Comparison of ENCODE assay signal across 8 mouse cellular contexts in the genomic region with DNA sequence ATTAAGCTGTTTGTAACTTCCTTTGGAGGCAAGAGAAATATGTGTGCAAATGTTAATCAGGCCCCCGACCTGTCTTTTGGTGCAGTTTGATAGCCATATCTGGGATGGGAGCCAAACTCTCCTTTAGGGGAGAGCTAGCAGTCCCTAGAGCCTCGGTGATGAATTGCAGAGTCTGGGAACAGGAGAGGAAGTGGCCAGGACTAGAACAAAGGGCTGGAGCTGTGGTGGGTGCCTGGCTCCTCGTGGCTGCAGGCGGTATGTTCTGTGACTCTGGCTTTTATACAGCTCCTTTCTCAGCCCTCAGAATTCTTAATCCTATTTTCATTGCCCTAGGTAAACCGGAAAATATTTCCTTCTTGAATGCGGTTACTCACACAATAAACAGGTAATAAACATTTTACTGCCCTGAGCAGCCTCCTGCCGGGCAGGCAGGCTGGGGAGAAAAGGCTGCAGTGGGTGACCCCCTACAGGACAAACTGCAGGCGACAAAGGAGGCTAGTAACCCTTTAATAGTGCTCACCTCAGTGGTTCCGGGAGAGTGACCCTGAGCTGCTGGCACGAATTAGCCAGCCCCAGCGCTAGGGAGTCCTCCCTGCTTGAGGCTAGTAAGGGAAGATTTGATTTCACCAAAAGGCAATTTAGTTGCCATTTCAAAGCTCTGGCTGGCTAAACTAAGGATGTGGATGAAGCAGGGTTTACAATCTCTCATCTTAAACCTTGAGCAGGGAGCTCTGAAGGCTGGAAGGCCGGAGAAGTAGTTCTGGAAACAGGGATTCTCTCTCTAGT.
DNase-seq lines count a peak whose midpoint lies in the region; ATAC-seq and TF ChIP-seq lines count a peak whose summit lies in the region.

No protein-coding gene starts in this region.

- no peaks in the 10 kb centered on the region for H3K27me3 ChIP-seq in forebrain, postnatal 0 days (ENCODE audit: insufficient read depth, low read length)
- H3K27me3 ChIP-seq in kidney, postnatal 0 days (ENCODE audit: insufficient read depth, low read length) = no peaks in the 10 kb centered on the region
- no peaks in the 10 kb centered on the region for H3K27me3 ChIP-seq in midbrain, embryonic 11.5 days (ENCODE audit: control insufficient read depth, insufficient read depth, low read length)

- 11% methylated on average over 12 of the region's 12 CpGs for WGBS in forebrain, postnatal 0 days
- WGBS in kidney, postnatal 0 days = 8% methylated on average over 12 of the region's 12 CpGs
- WGBS in midbrain, embryonic 11.5 days = 4% methylated on average over 12 of the region's 12 CpGs

- H3K36me3 ChIP-seq in forebrain, postnatal 0 days (ENCODE audit: insufficient read depth) = no peaks in the 10 kb centered on the region
- H3K36me3 ChIP-seq in kidney, postnatal 0 days (ENCODE audit: insufficient read depth, low read length) = no peaks in the 10 kb centered on the region
- no peaks in the 10 kb centered on the region for H3K36me3 ChIP-seq in midbrain, embryonic 11.5 days (ENCODE audit: control insufficient read depth, insufficient read depth, low read length)

- peak; percentile 47 for TF ChIP-seq CTCF in forebrain, postnatal 0 days (IDR thresholded peaks at IDR 0.05; ENCODE audit: low read depth)
- peak; percentile 55 for TF ChIP-seq CTCF in kidney, postnatal 0 days (IDR thresholded peaks at IDR 0.05; ENCODE audit: low read depth)

- peak; percentile 22 for DNase-seq in adrenal gland, adult 2 months
- DNase-seq in adrenal gland, adult 8-10 months = no peak
- DNase-seq in Muller cell, postnatal 12 days (ENCODE audit: inconsistent ontology term) = peak; percentile 44
- peak; percentile 68 for DNase-seq in forebrain, postnatal 0 days
- peak; percentile 93 for DNase-seq in kidney, postnatal 0 days (ENCODE audit: low spot score)
- peak; percentile 93 for DNase-seq in midbrain, embryonic 11.5 days (ENCODE audit: low spot score, missing footprints)
- DNase-seq in frontal cortex, postnatal 25 days (ENCODE audit: low spot score in 2 of 2) = no peak
- no peak for DNase-seq in layer of hippocampus, postnatal 14 days (ENCODE audit: low spot score in 2 of 2)

- H3K9ac ChIP-seq in forebrain, postnatal 0 days = peak overlapping the region; percentile 37
- H3K9ac ChIP-seq in kidney, postnatal 0 days (ENCODE audit: low read depth, low read length) = 0 out of 2 replicates have a peak overlapping the region, but pooled peaks have one; percentile 14
- peak overlapping the region; percentile 46 for H3K9ac ChIP-seq in midbrain, embryonic 11.5 days (ENCODE audit: low read length)

- 0 out of 2 replicates have a peak overlapping the region, but pooled peaks have one; percentile 13 for H3K4me2 ChIP-seq in forebrain, postnatal 0 days (ENCODE audit: low read depth)
- H3K4me2 ChIP-seq in kidney, postnatal 0 days (ENCODE audit: low read length) = peak overlapping the region; percentile 23; the same call in 1 of the 2 replicates
- peak overlapping the region; percentile 8; the same call in 1 of the 2 replicates for H3K4me2 ChIP-seq in midbrain, embryonic 11.5 days

- H3K9me3 ChIP-seq in forebrain, postnatal 0 days (ENCODE audit: low read length) = no peaks in the 10 kb centered on the region
- no peaks in the 10 kb centered on the region for H3K9me3 ChIP-seq in kidney, postnatal 0 days (replicated peaks; ENCODE audit: low read length)
- no peaks in the 10 kb centered on the region for H3K9me3 ChIP-seq in midbrain, embryonic 11.5 days (ENCODE audit: control insufficient read depth, low read length)

- peaks cover 9% of the 10 kb centered on the region for H3K4me1 ChIP-seq in forebrain, postnatal 0 days (ENCODE audit: insufficient read depth)
- H3K4me1 ChIP-seq in kidney, postnatal 0 days (replicated peaks; ENCODE audit: insufficient read depth, low read length) = peaks cover 20% of the 10 kb centered on the region
- peaks cover 11% of the 10 kb centered on the region for H3K4me1 ChIP-seq in midbrain, embryonic 11.5 days (ENCODE audit: control insufficient read depth, insufficient read depth, low read length)

- ATAC-seq in forebrain, postnatal 0 days = peak; percentile 94
- ATAC-seq in kidney, postnatal 0 days (replicated peaks; ENCODE audit: low FRiP score, low read depth) = peak; percentile 84
- ATAC-seq in midbrain, embryonic 11.5 days (ENCODE audit: low FRiP score) = peak; percentile 80

- no peak overlapping the region for H3K4me3 ChIP-seq in forebrain, postnatal 0 days (ENCODE audit: low read depth, low read length)
- H3K4me3 ChIP-seq in kidney, postnatal 0 days (replicated peaks; ENCODE audit: low read depth, low read length) = no peak overlapping the region
- no peak overlapping the region for H3K4me3 ChIP-seq in midbrain, embryonic 11.5 days (ENCODE audit: low read depth, low read length)

- H3K27ac ChIP-seq in forebrain, postnatal 0 days (ENCODE audit: low read depth, low read length) = peak overlapping the region; percentile 72
- H3K27ac ChIP-seq in kidney, postnatal 0 days = peak overlapping the region; percentile 58
- peak overlapping the region; percentile 55 for H3K27ac ChIP-seq in midbrain, embryonic 11.5 days (ENCODE audit: low read depth, low read length)

Comparison
In these comparisons a context has a peak if more than half of its experiments do, and no peak if none do; other contexts are left out.
1. DNase-seq: peak in adrenal gland, adult 2 months (single experiment), Muller cell, postnatal 12 days (single experiment), forebrain, postnatal 0 days (single experiment), kidney, postnatal 0 days (single experiment) and midbrain, embryonic 11.5 days (single experiment); none in adrenal gland, adult 8-10 months (single experiment), frontal cortex, postnatal 25 days (0 of 2) and layer of hippocampus, postnatal 14 days (0 of 2).
2. Peak in every context shown above with its lines, with median percentiles within 50 percentile points of each other: ATAC-seq, H3K27ac ChIP-seq, H3K4me2 ChIP-seq and H3K9ac ChIP-seq.